Mouse (Mus musculus) heart, postnatal 0 days (tissue): Measurements from ENCODE around the gene Map1s.

Experiments
- CTCF ChIP-seq: IDR thresholded peaks from 2 replicates; pipeline ENCODE4 v1.5.1; 2016; ENCODE audit warnings: antibody characterized with exemption, control low read depth, low read depth
- EP300 ChIP-seq: IDR thresholded peaks from 2 replicates; pipeline ENCODE4 v1.6.1; 2016; ENCODE audit warnings: antibody characterized with exemption, low read depth

DNA sequence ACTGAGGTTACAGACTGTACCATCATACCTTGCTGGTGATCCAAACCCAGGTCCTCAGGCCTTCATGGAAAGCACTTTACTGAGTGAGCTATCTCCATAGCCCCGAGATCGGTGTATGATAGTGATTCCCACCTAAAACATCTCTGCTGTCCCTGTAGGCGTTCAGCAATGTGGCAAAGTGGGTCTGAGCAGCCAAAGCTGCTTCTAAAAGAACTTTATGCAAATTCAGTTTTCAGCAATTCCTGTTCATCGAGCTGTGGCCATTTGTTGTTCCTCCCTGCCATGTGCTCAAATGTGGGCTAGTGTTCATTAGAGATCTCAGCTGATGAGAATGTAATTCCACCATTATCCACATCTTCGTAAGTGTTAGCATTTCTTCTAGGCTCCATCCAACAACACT, 20.7 kb downstream of the Map1s start:
- no peak for TF ChIP-seq CTCF
- TF ChIP-seq EP300 = no peak
